Mouse (Mus musculus) embryonic facial prominence, embryonic 11.5 days (tissue): ENCODE data around the gene Esr2. TPM values are rescaled to one million over a fixed set of nuclear protein-coding genes. Genes with fewer than 3 reads are reported as not detected.
A peak's percentile ranks its signal among the peaks of the same experiment; 100 is the strongest.

Experiments
- ATAC-seq: fragments of 200-750 bp; cut with Nextera tagmentation; replicated peaks from 2 replicates; pipeline ENCODE4 v1.8.0; 2017; ENCODE audit warnings: low read depth; ENCODE audit not compliant: insufficient number of reproducible peaks, low FRiP score, low TSS enrichment
- DNase-seq: peaks from one replicate; pipeline ENCODE4 v3.0.0-alpha.2; 2015; ENCODE audit warnings: low spot score
- H3K27ac ChIP-seq: fragments of 300-500 bp; sonication (generic); replicated peaks from 2 replicates; pipeline ENCODE4 v1.5.1; 2014; ENCODE audit warnings: mild to moderate bottlenecking, low read depth, low read length, control low read depth
- H3K27me3 ChIP-seq: fragments of 300-500 bp; sonication (generic); 2 replicates; pipeline ENCODE4 v1.6.1; 2014; ENCODE audit warnings: mild to moderate bottlenecking, low read length, moderate library complexity, mixed read lengths; ENCODE audit not compliant: control insufficient read depth, insufficient read depth
- H3K36me3 ChIP-seq: fragments of 300-500 bp; sonication (generic); replicated peaks from 2 replicates; pipeline ENCODE4 v1.6.1; 2014; ENCODE audit warnings: low read depth, mild to moderate bottlenecking, low read length, moderate library complexity, mixed read lengths; ENCODE audit not compliant: control insufficient read depth, insufficient read depth
- H3K4me1 ChIP-seq: fragments of 300-500 bp; sonication (generic); 2 replicates; pipeline ENCODE4 v1.6.1; 2014; ENCODE audit warnings: low read length, mixed read lengths; ENCODE audit not compliant: control insufficient read depth, insufficient read depth
- H3K4me2 ChIP-seq: fragments of 300-500 bp; sonication (generic); 2 replicates; pipeline ENCODE4 v1.6.1; 2014; ENCODE audit warnings: low read depth, mild to moderate bottlenecking, control low read depth, low read length, moderate library complexity
- H3K4me3 ChIP-seq: fragments of 300-500 bp; sonication (generic); 2 replicates; pipeline ENCODE4 v1.5.1; 2014; ENCODE audit warnings: low read depth, low read length, control low read depth
- H3K9ac ChIP-seq: fragments of 300-500 bp; sonication (generic); replicated peaks from 2 replicates; pipeline ENCODE4 v1.6.1; 2014; ENCODE audit warnings: mild to moderate bottlenecking, control low read depth, low read length
- H3K9me3 ChIP-seq: fragments of 300-500 bp; sonication (generic); replicated peaks from 2 replicates; pipeline ENCODE4 v1.6.1; 2016; ENCODE audit warnings: mild to moderate bottlenecking, low read length, inconsistent platforms, mixed read lengths; ENCODE audit not compliant: control insufficient read depth
- WGBS: fragments of 180-500 bp; shearing (Covaris S2); extraction: QIAGEN DNeasy Blood & Tissue Kit; methylation state at CpG from one replicate; pipeline ENCODE4 v1.1.7; 2014; 5-methylcytosine and 5-hydroxymethylcytosine counted together
- polyA plus RNA-seq: library from polyadenylated mRNA; unstranded; fragments of >200 nt; fragmentation: Nextera tagmentation; extraction: Ambion mirVana; gene quantifications from 2 replicates; pipeline ENCODE4 v1.2.1, GENCODE M21; 2014

The Esr2 gene
- polyA plus RNA-seq, 1 experiment from 2014 or later: 0.62 TPM

- no peak overlapping the region for H3K27ac ChIP-seq
- H3K9me3 ChIP-seq: no peaks in the 10 kb centered on the region
- H3K4me2 ChIP-seq: no peak overlapping the region
- no peaks in the 10 kb centered on the region for H3K27me3 ChIP-seq
- H3K9ac ChIP-seq: no peak overlapping the region
- WGBS: 88% methylated on average over 11 of the region's 11 CpGs
- peaks cover 11% of the 10 kb centered on the region for H3K36me3 ChIP-seq
- ATAC-seq (no peak), DNase-seq (no peak)
- H3K4me1 ChIP-seq: no peaks in the 10 kb centered on the region
- H3K4me3 ChIP-seq: no peak overlapping the region
These were observed 84.1 kb downstream of the Esr2 start for GRCm38 (mm10) chr12:76092789-76093466.

DNA sequence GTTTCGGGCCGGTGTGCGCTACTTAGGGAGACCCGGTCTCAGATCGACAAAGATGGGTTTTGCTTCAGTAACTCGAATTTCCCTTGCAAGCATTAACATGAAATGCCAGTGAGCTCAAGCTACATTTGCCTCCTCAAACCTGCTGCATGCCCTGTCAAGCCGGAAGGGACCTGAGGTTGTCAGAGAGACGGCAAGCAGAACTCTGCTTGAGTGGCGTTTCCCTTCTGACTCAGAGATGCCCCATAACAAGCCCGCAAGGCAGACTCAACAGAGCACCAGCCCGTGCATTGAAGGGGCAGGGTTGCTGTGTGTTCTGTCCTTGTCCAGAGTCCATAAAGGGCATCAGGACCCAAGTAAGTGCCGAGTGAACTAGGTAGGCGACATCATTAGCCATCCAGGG, 90.0 kb downstream of the Esr2 start:
- Histone ChIP-seq H3K4me1 (no peaks in the 10 kb centered on the region), H3K9ac (no peak overlapping the region), H3K9me3 (no peaks in the 10 kb centered on the region), H3K4me2 (no peak overlapping the region), H3K36me3 (no peaks in the 10 kb centered on the region; the same call in none of the 2 replicates), H3K27me3 (no peaks in the 10 kb centered on the region), H3K4me3 (no peak overlapping the region), H3K27ac (no peak overlapping the region)
- 77% methylated on average over 13 of the region's 13 CpGs for WGBS
- ATAC-seq (no peak), DNase-seq (no peak)

- Histone ChIP-seq H3K36me3 (no peaks in the 10 kb centered on the region; the same call in none of the 2 replicates), H3K4me1 (no peaks in the 10 kb centered on the region; the same call in 1 of the 2 replicates), H3K4me3 (no peak overlapping the region), H3K27ac (no peak overlapping the region), H3K27me3 (no peaks in the 10 kb centered on the region), H3K4me2 (no peak overlapping the region), H3K9ac (no peak overlapping the region), H3K9me3 (no peaks in the 10 kb centered on the region)
- ATAC-seq (no peak), DNase-seq (no peak)
- WGBS: 53% methylated on average over 15 of the region's 15 CpGs
These were observed 90.8 kb downstream of the Esr2 start for GRCm38 (mm10) chr12:76085956-76086905.

DNA sequence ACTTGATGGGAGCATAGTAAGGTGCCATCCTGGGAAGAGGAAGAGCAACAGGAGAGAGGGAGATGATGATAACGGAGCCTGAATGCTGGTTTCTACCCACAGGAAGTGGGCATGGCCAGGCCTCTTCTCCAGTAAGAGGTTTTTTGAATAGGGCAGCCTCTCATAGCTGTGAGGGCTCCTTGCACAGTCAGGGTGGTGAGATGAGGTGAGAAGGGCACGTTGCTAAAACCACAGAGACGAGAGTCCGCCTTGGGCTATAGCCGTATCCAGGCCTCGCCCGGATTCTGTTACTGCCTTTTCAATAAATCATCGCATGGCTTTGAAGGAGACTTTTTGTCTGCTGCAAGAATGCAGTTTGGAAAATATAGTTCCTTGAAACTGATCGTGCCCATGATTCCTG, 92.0 kb downstream of the Esr2 start:
- Histone ChIP-seq H3K27ac (no peak overlapping the region), H3K4me2 (no peak overlapping the region), H3K4me1 (peaks cover 2% of the 10 kb centered on the region), H3K4me3 (no peak overlapping the region), H3K36me3 (no peaks in the 10 kb centered on the region; the same call in none of the 2 replicates), H3K9ac (no peak overlapping the region), H3K9me3 (no peaks in the 10 kb centered on the region), H3K27me3 (no peaks in the 10 kb centered on the region)
- WGBS: 80% methylated on average over 9 of the region's 9 CpGs
- ATAC-seq (no peak), DNase-seq (no peak)

- 4% methylated on average over 22 of the region's 22 CpGs for WGBS
- Histone ChIP-seq H3K27ac (no peak overlapping the region), H3K9ac (peak overlapping the region; percentile 34), H3K9me3 (no peaks in the 10 kb centered on the region), H3K4me3 (peak overlapping the region; percentile 23), H3K36me3 (peaks cover 3% of the 10 kb centered on the region; the same call in 1 of the 2 replicates), H3K4me2 (peak overlapping the region; percentile 41), H3K4me1 (peaks cover 2% of the 10 kb centered on the region), H3K27me3 (no peaks in the 10 kb centered on the region)
- peak; percentile 77; the same call in 1 of the 2 replicates for ATAC-seq
- DNase-seq: peak; percentile 61
These were observed 95.4 kb downstream of the Esr2 start for GRCm38 (mm10) chr12:76081557-76082211.

- Histone ChIP-seq H3K36me3 (peaks cover 3% of the 10 kb centered on the region; the same call in 1 of the 2 replicates), H3K27ac (no peak overlapping the region)
- DNase-seq: no peak
These were observed 96.0 kb downstream of the Esr2 start for GRCm38 (mm10) chr12:76080876-76081556.

GRCm38 (mm10) chr12:76073981-76074380, 103.1 kb downstream of the Esr2 start:
- ATAC-seq (no peak), DNase-seq (peak; percentile 33)
- H3K4me1 ChIP-seq: no peaks in the 10 kb centered on the region; the same call in 1 of the 2 replicates
- peak overlapping the region; percentile 16; the same call in 1 of the 2 replicates for H3K4me3 ChIP-seq
- peak overlapping the region; percentile 43 for H3K4me2 ChIP-seq
- no peaks in the 10 kb centered on the region for H3K9me3 ChIP-seq
- H3K27ac ChIP-seq: no peak overlapping the region
- WGBS: 17% methylated on average over 7 of the region's 7 CpGs
- peaks cover 1% of the 10 kb centered on the region; the same call in 1 of the 2 replicates for H3K36me3 ChIP-seq
- H3K9ac ChIP-seq: peak overlapping the region; percentile 7; the same call in 1 of the 2 replicates
- H3K27me3 ChIP-seq: no peaks in the 10 kb centered on the region

More at GRCm38 (mm10) chr12:76080876-76081556, 96.0 kb downstream of the Esr2 start:
- Histone ChIP-seq H3K4me1 (peaks cover 2% of the 10 kb centered on the region), H3K27me3 (no peaks in the 10 kb centered on the region), H3K9ac (no peak overlapping the region; the same call in 1 of the 2 replicates), H3K4me2 (peak overlapping the region; percentile 41), H3K9me3 (no peaks in the 10 kb centered on the region), H3K4me3 (peak overlapping the region; percentile 23)
- 32% methylated on average over 14 of the region's 14 CpGs for WGBS
- ATAC-seq: no peak
